Mouse (Mus musculus) brain, adult 2 months (tissue): ENCODE results near the gene Gm13278.
"Not testable (repeated sequence)": the region's sequence is repeated elsewhere in the genome, so short reads cannot be mapped to it uniquely, and the experiment has no call there.

Experiments
- DNase-seq: peaks from one replicate; pipeline ENCODE4 v3.0.0; 2011; ENCODE audit warnings: low read depth, low spot score

Gene Gm13278

GRCm38 (mm10) chr4:88793936-88794675 lies 2.8 kb downstream of the Gm13278 start, which contains the start of gene Gm13275:
Gene Gm13275 (plus strand): TSS chr4:88794487.
- DNase-seq: not testable (repeated sequence)

GRCm38 (mm10) chr4:88797097-88797496 lies 5.7 kb downstream of the Gm13278 start, which contains the start of gene Gm13279:
Gene Gm13279 (plus strand): TSS chr4:88797397.
- DNase-seq: not testable (repeated sequence)

GRCm38 (mm10) chr4:88799365-88799764 lies 8.0 kb downstream of the Gm13278 start, which contains the start of gene Gm13285:
Gene Gm13285 (plus strand): TSS chr4:88799665.
- not testable (repeated sequence) for DNase-seq

- not testable (repeated sequence) for DNase-seq
Observed at GRCm38 (mm10) chr4:88802954-88803353, 11.6 kb downstream of the Gm13278 start, which contains the start of gene Gm13287. Gene Gm13287 (plus strand): TSS chr4:88803254.

- not testable (repeated sequence) for DNase-seq
Observed at GRCm38 (mm10) chr4:88805231-88805630, 13.9 kb downstream of the Gm13278 start, which contains the start of gene Gm13288. Gene Gm13288 (plus strand): TSS chr4:88805531.

GRCm38 (mm10) chr4:88805761-88806160 lies 14.4 kb downstream of the Gm13278 start:
- DNase-seq: not testable (repeated sequence)

GRCm38 (mm10) chr4:88815928-88816327 lies 24.6 kb downstream of the Gm13278 start, which contains the start of gene Ifna7:
Gene Ifna7 (plus strand): TSS chr4:88816228.
- no peak for DNase-seq

GRCm38 (mm10) chr4:88819659-88820058 lies 28.3 kb downstream of the Gm13278 start, which contains the start of gene Ifna11:
Gene Ifna11 (plus strand): TSS chr4:88819959.
- no peak for DNase-seq

- DNase-seq: peak; percentile 31
Observed at GRCm38 (mm10) chr4:88822995-88823394, 31.6 kb downstream of the Gm13278 start.

- DNase-seq: not testable (repeated sequence)
Observed at GRCm38 (mm10) chr4:88827116-88827515, 35.8 kb downstream of the Gm13278 start, which contains the start of gene Ifna6. Gene Ifna6 (plus strand): TSS chr4:88827416.

GRCm38 (mm10) chr4:88830523-88830922 lies 39.2 kb downstream of the Gm13278 start:
- DNase-seq: peak; percentile 35

- DNase-seq: not testable (repeated sequence)
Observed at GRCm38 (mm10) chr4:88835225-88835624, 43.9 kb downstream of the Gm13278 start, which contains the start of gene Ifna5. Gene Ifna5 (plus strand): TSS chr4:88835525.

GRCm38 (mm10) chr4:88838828-88839227 lies 47.5 kb downstream of the Gm13278 start:
- peak; percentile 29 for DNase-seq

GRCm38 (mm10) chr4:88840058-88840457 lies 48.7 kb downstream of the Gm13278 start:
- no peak for DNase-seq

- no peak for DNase-seq
Observed at GRCm38 (mm10) chr4:88841438-88841911, 50.1 kb downstream of the Gm13278 start, which contains the start of gene Ifna4. Gene Ifna4 (plus strand): TSS chr4:88841861.
